Mouse (Mus musculus): ENCODE measurements around the gene BC107364. TPM values are rescaled to one million over a fixed set of nuclear protein-coding genes. Genes with fewer than 3 reads are reported as not detected.
"Not testable (repeated sequence)": the region's sequence is repeated elsewhere in the genome, so short reads cannot be mapped to it uniquely, and the experiment has no call there.

Gene BC107364
- not detected for total RNA-seq (2022)

- DNase-seq (ENCODE audit: low spot score in 2 of 2), result not testable (repeated sequence)
Observed at GRCm38 (mm10) chr3:96452262-96452661, at the start of gene BC107364. TSS of gene BC107364 (minus strand) at chr3:96452306.

DNA sequence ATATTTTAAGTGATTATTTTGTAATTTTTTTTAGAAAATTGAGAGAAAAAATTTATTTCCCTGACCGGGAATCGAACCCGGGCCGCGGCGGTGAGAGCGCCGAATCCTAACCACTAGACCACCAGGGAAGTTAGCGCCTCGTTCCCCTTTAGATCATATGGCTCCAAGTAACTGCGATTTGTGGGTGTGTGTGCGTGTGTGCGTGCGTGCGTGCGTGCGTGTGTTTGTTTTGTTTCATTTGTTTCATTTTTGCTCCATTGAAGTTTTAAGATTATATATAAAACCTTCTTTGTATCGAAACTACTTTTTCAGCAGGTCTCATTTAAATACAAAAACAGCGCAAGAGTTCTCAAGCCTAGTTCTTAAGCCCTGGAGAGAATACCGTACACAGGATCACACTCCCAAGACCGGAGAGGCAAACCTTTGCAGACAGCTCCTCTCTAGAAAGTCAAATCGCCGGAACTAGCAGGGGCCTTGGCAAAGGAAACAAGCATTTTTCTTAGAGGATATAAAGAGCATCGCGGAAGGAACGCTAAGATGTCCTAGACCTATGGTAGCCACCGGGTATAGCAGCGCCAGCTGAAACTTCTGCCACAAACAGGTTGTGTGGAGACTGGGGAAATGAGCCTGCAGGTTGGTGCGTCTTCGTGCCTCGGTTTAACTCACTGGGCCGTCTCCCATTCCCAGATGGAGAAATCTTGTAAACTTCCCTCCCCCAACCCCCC, 49.4 kb upstream of the BC107364 start:
- peak; percentile 72 to 75 for DNase-seq (ENCODE audit: low spot score in 2 of 2)

DNA sequence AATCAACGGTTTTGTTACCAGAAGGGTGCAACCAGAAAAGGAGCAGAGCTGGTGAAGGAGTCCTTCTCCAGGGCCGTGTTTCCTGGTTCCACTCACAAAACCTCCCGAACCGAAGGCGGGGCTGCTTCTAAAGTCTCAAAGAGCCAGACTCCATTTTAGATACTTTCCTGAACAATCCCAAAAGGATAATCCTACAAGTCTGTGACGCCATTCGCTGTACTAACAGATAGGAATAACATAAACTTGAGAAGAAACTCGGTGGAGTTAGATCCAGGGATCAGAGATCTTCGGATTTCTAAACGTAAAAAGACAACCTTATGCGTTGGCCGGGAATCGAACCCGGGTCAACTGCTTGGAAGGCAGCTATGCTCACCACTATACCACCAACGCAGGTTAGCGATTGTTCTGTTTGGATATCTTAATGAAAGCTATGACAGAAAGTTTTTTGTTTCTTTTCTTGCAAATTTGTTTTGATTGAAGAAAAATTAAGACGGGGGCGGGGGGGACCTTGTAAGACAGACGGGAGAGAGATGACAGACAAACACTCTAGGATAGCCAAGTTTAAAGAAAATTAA, 48.7 kb upstream of the BC107364 start:
- DNase-seq (ENCODE audit: low spot score in 2 of 2), result peak; percentile 69 to 72

DNA sequence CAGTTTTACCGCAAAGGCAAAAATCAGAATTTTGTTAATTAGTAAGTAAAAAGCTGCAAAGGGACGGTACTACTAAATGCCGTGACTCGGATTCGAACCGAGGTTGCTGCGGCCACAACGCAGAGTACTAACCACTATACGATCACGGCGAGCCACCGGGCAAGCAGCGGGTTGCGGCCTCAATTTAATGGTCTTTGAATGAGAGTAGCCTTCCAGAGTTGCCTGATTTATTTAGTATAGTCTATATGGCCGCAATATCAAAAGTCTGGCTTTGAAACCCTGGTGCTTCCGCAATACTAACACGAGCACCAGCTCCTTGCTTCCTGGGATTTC, 48.1 kb upstream of the BC107364 start:
- peak; percentile 90 to 92 for DNase-seq (ENCODE audit: low spot score in 2 of 2)

- DNase-seq (ENCODE audit: low spot score in 2 of 2), result peak; percentile 66 to 69
Observed at GRCm38 (mm10) chr3:96499481-96500288, 47.6 kb upstream of the BC107364 start.

- no peak for DNase-seq (ENCODE audit: low spot score in 2 of 2)
Observed at GRCm38 (mm10) chr3:96498476-96499245, 46.6 kb upstream of the BC107364 start.

- peak; percentile 48 to 66 for DNase-seq (ENCODE audit: low spot score in 2 of 2)
Observed at GRCm38 (mm10) chr3:96497451-96498028, 45.4 kb upstream of the BC107364 start.

DNA sequence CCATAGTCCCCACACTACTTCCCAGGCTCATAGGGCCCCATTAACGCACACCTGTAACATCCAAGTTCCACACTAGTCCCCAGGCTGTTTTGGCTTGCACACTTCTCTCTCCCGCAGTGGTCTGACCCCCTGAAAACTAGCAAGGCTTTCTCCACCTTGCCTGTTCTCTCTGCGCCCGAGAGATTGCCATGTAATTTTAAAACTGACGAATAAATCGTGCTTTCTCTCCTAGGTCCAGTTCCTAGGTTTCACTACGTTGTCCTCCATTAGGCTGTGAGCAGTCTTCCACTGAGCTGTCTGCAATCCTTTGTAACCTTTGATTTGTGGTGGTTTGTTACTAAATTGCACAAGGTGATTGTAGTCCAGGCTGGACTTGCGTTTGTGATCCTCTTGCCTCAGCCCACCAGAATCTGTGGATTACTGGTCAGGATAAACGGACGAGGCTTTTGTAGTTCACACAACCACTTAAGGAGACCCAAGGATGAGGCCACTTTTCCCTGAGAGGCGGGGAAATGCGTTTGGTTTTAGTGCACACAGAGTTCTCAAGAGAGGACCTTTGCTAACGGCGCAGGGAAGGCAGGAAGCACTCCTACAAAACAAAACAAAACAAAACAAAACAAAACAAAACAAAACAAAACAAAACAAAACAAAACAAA, 44.6 kb upstream of the BC107364 start:
- not testable (repeated sequence) for DNase-seq (ENCODE audit: low spot score in 2 of 2)

DNA sequence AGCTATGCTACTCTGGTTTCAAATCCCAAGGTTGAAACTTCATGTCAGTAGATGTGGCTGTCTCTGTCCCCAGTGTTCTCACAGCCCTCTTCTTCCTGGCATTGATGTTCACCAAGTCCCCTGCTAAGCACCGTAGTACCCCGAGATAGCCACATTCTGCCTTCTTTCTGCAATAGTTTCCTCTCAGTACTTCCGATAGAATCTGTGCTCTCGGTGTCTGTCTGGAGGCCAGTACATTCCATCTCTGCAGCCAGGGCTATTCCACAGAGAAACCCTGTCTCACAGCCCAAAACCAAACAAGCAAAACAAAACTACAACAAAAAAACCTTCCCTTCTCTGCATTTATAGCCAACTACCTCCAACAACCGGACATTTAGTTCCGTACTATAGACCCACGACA, 44.1 kb upstream of the BC107364 start:
- no peak for DNase-seq (ENCODE audit: low spot score in 2 of 2)

GRCm38 (mm10) chr3:96495490-96496210, 43.5 kb upstream of the BC107364 start:
- peak in 1 of 2 experiments; percentile 1 for DNase-seq (ENCODE audit: low spot score in 2 of 2)

DNA sequence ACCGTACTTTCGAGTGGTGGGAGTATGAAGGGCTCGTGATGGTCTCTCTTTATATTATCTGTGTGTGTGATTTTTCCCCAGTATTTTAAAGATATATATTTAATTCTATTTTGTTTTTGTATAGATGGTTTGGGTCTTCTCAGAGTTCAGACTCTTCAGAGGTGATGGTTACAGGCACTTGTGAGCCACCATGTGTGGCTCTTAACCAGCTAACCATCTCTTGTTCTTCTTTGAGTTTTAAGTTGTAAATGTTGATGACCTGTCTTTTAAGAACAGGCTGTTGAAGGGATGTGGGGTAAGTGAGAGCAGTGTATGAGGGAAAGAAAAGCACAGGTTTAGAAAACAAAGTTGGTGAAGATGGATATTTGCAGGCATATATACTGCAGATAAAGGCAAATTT, 42.8 kb upstream of the BC107364 start:
- no peak for DNase-seq (ENCODE audit: low spot score in 2 of 2)

- not testable (repeated sequence) for DNase-seq (ENCODE audit: low spot score in 2 of 2)
Observed at GRCm38 (mm10) chr3:96494456-96494855, 42.4 kb upstream of the BC107364 start.

- DNase-seq (ENCODE audit: low spot score in 2 of 2), result peak in 1 of 2 experiments; percentile 1
Observed at GRCm38 (mm10) chr3:96489636-96490035, 37.5 kb upstream of the BC107364 start.

- not testable (repeated sequence) for DNase-seq (ENCODE audit: low spot score in 2 of 2)
Observed at GRCm38 (mm10) chr3:96488907-96489629, 37.0 kb upstream of the BC107364 start.

GRCm38 (mm10) chr3:96488290-96488906, 36.3 kb upstream of the BC107364 start:
- DNase-seq (ENCODE audit: low spot score in 2 of 2), result not testable (repeated sequence)

DNA sequence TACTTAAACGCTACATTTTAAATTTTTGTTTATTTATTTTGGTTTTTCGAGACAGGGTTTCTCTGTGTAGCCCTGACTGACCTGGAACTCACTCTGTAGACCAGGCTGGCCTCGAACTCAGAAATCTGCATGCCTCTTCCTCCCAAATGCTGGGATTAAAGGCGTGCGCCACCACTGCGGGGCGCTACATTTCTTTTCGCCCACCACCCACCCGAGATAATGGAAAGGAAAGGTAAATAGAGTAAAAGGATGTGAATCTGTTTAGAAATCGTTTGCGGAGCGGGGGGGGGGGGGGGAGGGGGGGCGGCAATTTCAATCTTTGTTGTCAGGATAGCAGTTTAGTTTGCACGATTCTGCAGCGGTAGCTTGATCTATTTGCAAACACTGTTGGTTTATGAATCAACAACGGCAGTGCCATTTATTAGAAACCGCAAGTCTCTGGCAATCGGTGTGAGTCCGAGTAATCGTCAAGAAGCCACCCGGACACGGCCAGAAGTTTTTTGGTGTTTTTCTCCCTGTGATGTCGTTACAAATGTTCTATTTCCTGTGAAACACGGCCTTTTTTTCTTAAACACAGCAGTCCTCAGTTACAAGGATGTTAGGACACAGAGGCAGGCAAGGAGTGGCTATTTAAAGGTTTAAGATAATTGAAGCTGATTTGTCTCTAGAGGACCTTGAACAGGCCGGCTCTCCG, 35.6 kb upstream of the BC107364 start:
- no peak for DNase-seq (ENCODE audit: low spot score in 2 of 2)

DNA sequence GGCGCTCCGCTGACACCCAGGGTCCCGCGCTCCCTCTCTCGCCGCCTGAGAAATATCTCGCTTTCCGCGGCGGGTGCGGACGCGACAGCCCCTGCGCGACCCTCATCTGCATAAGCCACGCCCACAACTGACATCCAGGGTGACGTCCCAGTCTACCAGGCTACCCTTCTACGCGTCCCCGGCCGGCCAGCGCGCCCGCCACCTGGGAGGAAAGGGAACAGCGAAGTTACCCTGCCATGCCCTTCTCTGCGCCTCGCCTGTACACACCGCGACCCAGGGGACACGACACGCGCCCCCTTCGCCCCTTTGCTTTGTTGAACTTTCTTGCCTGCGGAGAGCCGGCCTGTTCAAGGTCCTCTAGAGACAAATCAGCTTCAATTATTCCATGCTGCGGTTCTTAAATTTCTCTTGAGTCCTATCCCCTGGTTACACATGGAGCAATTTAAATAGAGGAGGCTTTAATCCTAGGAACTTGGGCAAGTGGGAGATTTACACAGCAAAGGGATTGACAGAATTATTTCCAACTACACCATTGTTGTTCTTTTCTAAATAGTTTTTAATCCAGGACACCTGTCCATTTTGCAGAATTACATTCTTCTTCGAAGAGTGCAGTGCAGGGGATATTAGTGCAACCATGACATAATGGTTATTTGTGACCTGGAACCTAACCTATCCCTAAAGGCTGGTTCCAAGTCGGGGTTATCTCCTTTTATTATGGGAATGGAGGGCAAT, 34.9 kb upstream of the BC107364 start:
- DNase-seq (ENCODE audit: low spot score in 2 of 2), result not testable (repeated sequence)

Measured in gastrocnemius, adult 8-10 months (tissue).